Mouse (Mus musculus): ENCODE data around the gene Rnf24.

DNA sequence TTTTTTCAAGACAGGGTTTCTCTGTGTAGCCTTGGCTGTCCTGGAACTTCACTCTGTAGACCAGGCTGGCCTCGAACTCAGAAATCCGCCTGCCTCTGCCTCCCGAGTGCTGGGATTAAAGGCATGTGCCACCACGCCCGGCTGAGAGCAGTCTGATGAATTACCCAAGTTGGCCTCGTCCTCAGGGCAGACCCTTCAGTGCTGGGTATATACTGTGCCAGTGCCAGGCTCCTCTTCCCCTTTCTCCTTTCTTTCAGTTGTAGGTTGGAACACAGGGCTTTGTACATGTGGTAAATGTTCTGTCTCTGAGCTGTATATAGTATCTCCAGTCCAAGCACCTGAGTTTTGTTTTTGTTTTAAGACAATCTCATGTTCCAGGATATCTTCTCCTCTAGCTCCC, 88.7 kb downstream of the Rnf24 start:
- no peak for TF ChIP-seq CTCF (IDR thresholded peaks at IDR 0.05; ENCODE audit: insufficient read depth, low read length)
- TF ChIP-seq POLR2A (IDR thresholded peaks at IDR 0.05; ENCODE audit: borderline replicate concordance, extremely low read depth, low read depth, low read length), result no peak
